Mouse (Mus musculus) embryonic facial prominence, embryonic 11.5 days (tissue): ENCODE measurements at regions not wholly inside any gene's neighbourhood (a gene's known extent, or its start where the extent isn't known, plus 50 kb on each side); places are given as distances from the start of the nearest gene placed in this dataset.

Source experiments
- ATAC-seq: fragments of 200-750 bp; cut with Nextera tagmentation; replicated peaks from 2 replicates; pipeline ENCODE4 v1.8.0; 2017; ENCODE audit warnings: low read depth; ENCODE audit not compliant: insufficient number of reproducible peaks, low FRiP score, low TSS enrichment
- DNase-seq: peaks from one replicate; pipeline ENCODE4 v3.0.0-alpha.2; 2015; ENCODE audit warnings: low spot score
- H3K27ac ChIP-seq: fragments of 300-500 bp; sonication (generic); replicated peaks from 2 replicates; pipeline ENCODE4 v1.5.1; 2014; ENCODE audit warnings: mild to moderate bottlenecking, low read depth, low read length, control low read depth
- H3K27me3 ChIP-seq: fragments of 300-500 bp; sonication (generic); 2 replicates; pipeline ENCODE4 v1.6.1; 2014; ENCODE audit warnings: mild to moderate bottlenecking, low read length, moderate library complexity, mixed read lengths; ENCODE audit not compliant: control insufficient read depth, insufficient read depth
- H3K36me3 ChIP-seq: fragments of 300-500 bp; sonication (generic); replicated peaks from 2 replicates; pipeline ENCODE4 v1.6.1; 2014; ENCODE audit warnings: low read depth, mild to moderate bottlenecking, low read length, moderate library complexity, mixed read lengths; ENCODE audit not compliant: control insufficient read depth, insufficient read depth
- H3K4me1 ChIP-seq: fragments of 300-500 bp; sonication (generic); 2 replicates; pipeline ENCODE4 v1.6.1; 2014; ENCODE audit warnings: low read length, mixed read lengths; ENCODE audit not compliant: control insufficient read depth, insufficient read depth
- H3K4me2 ChIP-seq: fragments of 300-500 bp; sonication (generic); 2 replicates; pipeline ENCODE4 v1.6.1; 2014; ENCODE audit warnings: low read depth, mild to moderate bottlenecking, control low read depth, low read length, moderate library complexity
- H3K4me3 ChIP-seq: fragments of 300-500 bp; sonication (generic); 2 replicates; pipeline ENCODE4 v1.5.1; 2014; ENCODE audit warnings: low read depth, low read length, control low read depth
- H3K9ac ChIP-seq: fragments of 300-500 bp; sonication (generic); replicated peaks from 2 replicates; pipeline ENCODE4 v1.6.1; 2014; ENCODE audit warnings: mild to moderate bottlenecking, control low read depth, low read length
- H3K9me3 ChIP-seq: fragments of 300-500 bp; sonication (generic); replicated peaks from 2 replicates; pipeline ENCODE4 v1.6.1; 2016; ENCODE audit warnings: mild to moderate bottlenecking, low read length, inconsistent platforms, mixed read lengths; ENCODE audit not compliant: control insufficient read depth
- WGBS: fragments of 180-500 bp; shearing (Covaris S2); extraction: QIAGEN DNeasy Blood & Tissue Kit; methylation state at CpG from one replicate; pipeline ENCODE4 v1.1.7; 2014; 5-methylcytosine and 5-hydroxymethylcytosine counted together

DNA sequence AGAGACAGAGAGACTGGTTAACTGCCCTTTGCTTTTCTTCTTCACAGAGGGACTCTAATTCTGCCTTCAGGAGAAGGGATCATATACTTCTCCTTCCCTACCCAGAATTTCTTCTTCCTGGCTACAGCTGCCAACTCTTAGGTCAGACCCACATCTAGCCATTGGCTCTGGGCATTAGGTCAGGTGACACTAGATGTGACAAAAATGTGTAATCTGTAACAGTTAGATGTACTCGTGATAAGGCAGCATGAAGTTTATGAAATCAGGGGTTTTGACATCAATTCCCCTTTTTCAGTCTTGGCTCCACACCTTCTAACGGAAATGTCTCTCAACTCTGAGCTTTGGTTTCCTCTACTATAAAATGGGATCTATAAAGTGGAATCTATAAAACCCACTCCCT is 428.4 kb downstream of the Bmper start:
- Histone ChIP-seq H3K9ac (no peak overlapping the region), H3K4me3 (no peak overlapping the region), H3K4me1 (no peaks in the 10 kb centered on the region), H3K4me2 (no peak overlapping the region), H3K27me3 (no peaks in the 10 kb centered on the region), H3K36me3 (no peaks in the 10 kb centered on the region), H3K9me3 (no peaks in the 10 kb centered on the region), H3K27ac (no peak overlapping the region)
- 84% methylated on average over 2 of the region's 2 CpGs for WGBS
- ATAC-seq (no peak), DNase-seq (no peak)

DNA sequence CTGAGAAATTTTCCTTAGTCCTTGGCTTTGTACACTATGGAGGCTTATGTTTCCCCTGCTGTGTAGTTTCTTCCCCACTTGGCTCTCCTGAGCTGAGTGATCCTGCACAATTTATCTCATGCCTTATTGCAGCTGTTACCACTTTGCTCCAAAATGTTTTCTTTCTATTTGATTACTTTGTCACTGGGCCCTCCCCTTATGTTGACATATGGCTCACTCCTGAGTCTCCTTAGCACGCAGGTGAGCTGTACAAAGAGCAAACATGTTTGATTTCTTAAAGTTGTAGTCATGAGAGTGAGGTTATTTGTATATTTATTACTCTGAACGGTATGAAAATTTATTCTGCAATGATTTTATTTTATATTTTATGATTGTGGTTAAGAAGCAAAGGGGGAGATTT is 430.2 kb downstream of the Bmper start:
- no peak overlapping the region for H3K4me2 ChIP-seq
- H3K4me1 ChIP-seq: no peaks in the 10 kb centered on the region
- H3K27ac ChIP-seq: no peak overlapping the region
- H3K4me3 ChIP-seq: no peak overlapping the region
- no peaks in the 10 kb centered on the region for H3K9me3 ChIP-seq
- H3K9ac ChIP-seq: no peak overlapping the region
- no peak for ATAC-seq
- DNase-seq: no peak
- no peaks in the 10 kb centered on the region for H3K36me3 ChIP-seq
- H3K27me3 ChIP-seq: no peaks in the 10 kb centered on the region
- WGBS: 62% methylated on average over 2 of the region's 2 CpGs

DNA sequence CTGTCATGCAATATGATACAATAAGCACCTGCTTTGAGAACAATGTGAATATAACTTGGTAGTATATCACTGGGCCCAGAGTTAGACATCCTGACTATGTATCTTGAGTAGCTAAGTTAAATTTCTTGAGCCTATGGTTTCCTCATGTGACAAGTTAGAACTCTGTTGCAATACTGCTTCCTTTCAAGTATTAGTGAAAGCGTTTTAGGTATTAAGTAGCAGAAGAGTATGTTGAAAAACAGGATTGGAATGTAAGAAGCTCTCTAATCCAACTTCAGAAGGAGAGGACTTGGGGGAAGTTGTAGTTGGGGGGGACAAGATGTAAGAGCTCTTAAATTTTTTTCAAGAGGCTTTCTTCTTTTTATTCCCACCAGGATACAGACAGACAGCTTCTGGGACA is 431.9 kb downstream of the Bmper start:
- Histone ChIP-seq H3K36me3 (no peaks in the 10 kb centered on the region), H3K4me1 (no peaks in the 10 kb centered on the region), H3K27ac (no peak overlapping the region), H3K9me3 (no peaks in the 10 kb centered on the region), H3K27me3 (no peaks in the 10 kb centered on the region), H3K4me3 (no peak overlapping the region), H3K9ac (no peak overlapping the region), H3K4me2 (no peak overlapping the region)
- ATAC-seq: no peak
- no peak for DNase-seq
- 80% methylated on average over 1 of the region's 1 CpGs for WGBS

DNA sequence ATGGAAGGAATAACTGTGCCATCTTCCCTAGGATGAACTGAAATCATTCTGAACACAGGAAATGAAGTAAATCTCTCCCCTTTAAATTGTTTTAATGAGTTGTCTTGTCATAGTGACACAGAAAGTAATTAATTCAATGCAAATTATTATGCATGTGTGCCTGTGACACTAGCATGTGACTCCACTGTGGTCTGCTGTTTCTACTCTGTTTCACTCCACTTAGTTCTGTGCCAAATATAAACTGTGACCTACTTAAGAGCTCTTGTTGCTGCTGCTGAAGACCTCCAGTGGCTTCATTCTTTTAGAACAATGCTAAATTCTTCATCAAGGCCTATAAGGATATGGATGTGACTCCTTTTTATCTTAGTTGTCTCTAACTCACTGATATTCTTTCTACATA is 431.8 kb upstream of the Npsr1 start:
- no peak for DNase-seq
- Histone ChIP-seq H3K27ac (no peak overlapping the region), H3K9me3 (no peaks in the 10 kb centered on the region), H3K4me2 (no peak overlapping the region), H3K27me3 (no peaks in the 10 kb centered on the region), H3K36me3 (no peaks in the 10 kb centered on the region), H3K4me3 (no peak overlapping the region), H3K4me1 (no peaks in the 10 kb centered on the region), H3K9ac (no peak overlapping the region)
- no peak for ATAC-seq

DNA sequence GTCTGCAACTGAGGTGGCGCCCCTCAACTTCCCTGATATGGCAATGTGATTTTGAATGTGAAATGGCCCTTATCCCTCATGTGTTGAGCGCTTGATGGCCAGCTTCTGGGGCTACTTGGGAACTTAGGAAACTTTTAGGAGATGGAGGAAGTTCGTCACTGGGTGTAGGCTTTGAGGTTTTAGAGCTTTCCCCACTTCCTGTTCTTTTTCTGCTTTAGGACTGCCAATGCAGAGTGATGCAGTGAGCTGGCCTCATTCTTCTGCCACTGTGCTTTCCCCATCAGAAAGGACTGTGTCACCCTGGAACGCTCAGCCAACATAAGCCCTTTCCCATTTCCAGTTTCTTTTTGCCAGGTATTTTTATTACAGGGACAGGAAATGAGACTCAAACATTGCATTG is 428.6 kb upstream of the Npsr1 start:
- Histone ChIP-seq H3K27ac (no peak overlapping the region), H3K4me1 (no peaks in the 10 kb centered on the region), H3K9me3 (no peaks in the 10 kb centered on the region), H3K4me3 (no peak overlapping the region), H3K27me3 (no peaks in the 10 kb centered on the region), H3K4me2 (no peak overlapping the region), H3K36me3 (no peaks in the 10 kb centered on the region), H3K9ac (no peak overlapping the region)
- DNase-seq (no peak), ATAC-seq (no peak)
- WGBS: 80% methylated on average over 4 of the region's 4 CpGs

DNA sequence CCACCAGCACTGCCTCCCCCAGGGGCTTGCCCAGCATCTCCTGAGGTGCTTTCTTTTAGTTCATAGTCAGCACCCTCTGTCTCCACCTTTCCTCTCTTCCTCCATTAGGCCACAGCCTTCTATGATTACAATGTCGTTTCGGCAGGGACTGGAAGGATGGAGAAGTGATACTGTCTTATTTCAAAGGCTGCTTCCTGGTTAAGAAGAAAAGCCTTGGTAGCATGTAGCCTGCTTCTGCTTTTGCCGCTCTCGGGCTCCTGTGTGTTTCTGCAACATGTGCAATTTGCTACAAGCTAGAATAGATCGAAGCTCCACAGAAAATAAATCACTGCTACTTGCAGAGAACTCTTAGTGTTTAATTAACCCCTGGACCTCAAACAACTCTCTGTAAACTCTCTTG is 427.2 kb upstream of the Npsr1 start:
- Histone ChIP-seq H3K9me3 (no peaks in the 10 kb centered on the region), H3K27ac (no peak overlapping the region), H3K27me3 (no peaks in the 10 kb centered on the region), H3K4me2 (no peak overlapping the region), H3K36me3 (no peaks in the 10 kb centered on the region), H3K4me3 (no peak overlapping the region), H3K9ac (no peak overlapping the region), H3K4me1 (no peaks in the 10 kb centered on the region)
- ATAC-seq: no peak
- no peak for DNase-seq
- WGBS: 48% methylated on average over 5 of the region's 5 CpGs

DNA sequence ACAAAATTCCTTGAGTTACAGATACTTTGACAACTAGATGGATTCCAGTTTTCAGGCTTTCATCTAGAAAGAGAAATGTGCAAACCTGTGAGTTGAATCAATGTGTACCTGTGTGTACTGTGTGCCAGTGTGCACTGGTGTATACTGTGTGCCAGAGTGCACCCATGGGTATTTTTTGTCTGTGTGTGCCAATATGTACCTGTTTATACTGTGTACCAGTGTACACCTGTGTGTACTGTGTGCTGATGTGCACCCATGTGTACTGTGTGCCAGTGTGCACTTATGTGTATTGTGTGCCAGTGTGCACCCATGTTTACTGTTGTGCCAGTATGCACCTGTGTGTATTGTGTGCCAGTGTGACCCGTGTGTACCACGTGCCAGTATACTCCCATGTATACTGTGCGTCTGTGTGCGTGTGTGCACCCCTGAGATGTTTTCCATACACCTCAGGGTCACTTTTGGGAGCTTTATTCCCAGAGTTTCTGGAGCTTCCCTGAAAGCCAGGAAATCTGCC is 424.4 kb upstream of the Npsr1 start:
- H3K9ac ChIP-seq: no peak overlapping the region
- ATAC-seq (peak; percentile 52), DNase-seq (no peak)
- H3K4me1 ChIP-seq: no peaks in the 10 kb centered on the region
- no peaks in the 10 kb centered on the region for H3K9me3 ChIP-seq
- 94% methylated on average over 4 of the region's 4 CpGs for WGBS
- H3K4me2 ChIP-seq: no peak overlapping the region
- no peak overlapping the region for H3K4me3 ChIP-seq
- no peaks in the 10 kb centered on the region for H3K27me3 ChIP-seq
- no peak overlapping the region for H3K27ac ChIP-seq
- H3K36me3 ChIP-seq: no peaks in the 10 kb centered on the region

DNA sequence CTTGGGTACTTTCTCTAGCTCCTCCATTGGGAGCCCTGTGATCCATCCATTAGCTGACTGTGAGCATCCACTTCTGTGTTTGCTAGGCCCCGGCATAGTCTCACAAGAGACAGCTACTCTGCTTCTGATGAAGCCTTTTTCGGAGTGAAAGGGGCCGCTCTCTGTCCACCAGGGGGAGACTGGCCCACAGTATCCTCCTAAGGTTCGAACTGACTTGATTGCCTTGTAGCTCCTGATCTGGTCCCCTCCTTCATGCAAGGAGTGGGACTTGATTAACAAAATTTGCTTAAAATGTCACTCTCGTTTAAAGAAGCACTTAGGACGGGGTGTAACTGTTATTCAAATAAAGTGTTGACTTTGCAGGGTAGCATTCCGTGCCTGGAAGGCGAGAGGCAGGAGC is 423.0 kb upstream of the Npsr1 start:
- 41% methylated on average over 8 of the region's 8 CpGs for WGBS
- Histone ChIP-seq H3K4me2 (no peak overlapping the region), H3K9ac (no peak overlapping the region), H3K4me1 (no peaks in the 10 kb centered on the region), H3K9me3 (no peaks in the 10 kb centered on the region), H3K27me3 (no peaks in the 10 kb centered on the region), H3K27ac (no peak overlapping the region), H3K36me3 (no peaks in the 10 kb centered on the region), H3K4me3 (no peak overlapping the region)
- ATAC-seq (no peak), DNase-seq (peak; percentile 48)

DNA sequence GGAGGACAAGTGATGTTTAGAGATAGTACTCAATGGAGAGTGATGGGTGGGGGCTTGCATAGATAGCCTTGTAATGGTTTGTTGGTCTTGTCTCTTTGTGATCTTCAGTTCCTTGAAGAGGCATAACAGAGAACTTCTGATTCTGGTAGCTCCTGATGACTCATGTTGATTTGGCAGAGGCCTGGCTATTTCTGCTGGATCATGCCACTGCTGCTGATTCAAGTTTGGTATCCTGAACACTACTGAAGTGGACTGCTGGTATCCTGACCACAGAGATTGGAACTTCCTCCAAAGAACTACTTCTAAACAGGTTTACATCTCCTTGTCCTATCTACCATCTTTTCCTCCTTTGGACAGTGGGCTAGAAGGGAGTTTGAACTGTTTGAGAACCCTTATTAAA is 408.3 kb upstream of the Npsr1 start:
- no peaks in the 10 kb centered on the region for H3K27me3 ChIP-seq
- H3K4me1 ChIP-seq: no peaks in the 10 kb centered on the region
- H3K36me3 ChIP-seq: no peaks in the 10 kb centered on the region
- no peak overlapping the region for H3K9ac ChIP-seq
- no peak overlapping the region for H3K27ac ChIP-seq
- ATAC-seq: no peak
- H3K9me3 ChIP-seq: no peaks in the 10 kb centered on the region
- no peak overlapping the region for H3K4me3 ChIP-seq
- no peak for DNase-seq
- H3K4me2 ChIP-seq: no peak overlapping the region
